Mouse (Mus musculus) midbrain, embryonic 16.5 days (tissue): ENCODE measurements around the gene Plxnd1. TPM values are rescaled to one million over a fixed set of nuclear protein-coding genes. Genes with fewer than 3 reads are reported as not detected.

Source experiments
- ATAC-seq: fragments of 200-750 bp; cut with Nextera tagmentation; 2 replicates; pipeline ENCODE4 v1.8.0; 2017; ENCODE audit warnings: moderate TSS enrichment
- H3K27ac ChIP-seq: fragments of 300-500 bp; sonication (generic); 2 replicates; pipeline ENCODE4 v1.5.1; 2014; ENCODE audit warnings: mild to moderate bottlenecking, low read length, mixed read lengths
- H3K27me3 ChIP-seq: fragments of 300-500 bp; sonication (generic); 2 replicates; pipeline ENCODE4 v1.6.1; 2014; ENCODE audit warnings: low read depth, low read length, mixed read lengths; ENCODE audit not compliant: control insufficient read depth, insufficient read depth
- H3K36me3 ChIP-seq: fragments of 300-500 bp; sonication (generic); 2 replicates; pipeline ENCODE4 v1.6.1; 2014; ENCODE audit warnings: mild to moderate bottlenecking, low read length, moderate library complexity, mixed read lengths; ENCODE audit not compliant: control insufficient read depth, insufficient read depth
- H3K4me1 ChIP-seq: fragments of 300-500 bp; sonication (generic); 2 replicates; pipeline ENCODE4 v1.6.1; 2014; ENCODE audit warnings: mild to moderate bottlenecking, low read length, mixed read lengths; ENCODE audit not compliant: control insufficient read depth, insufficient read depth
- H3K4me2 ChIP-seq: fragments of 300-500 bp; sonication (generic); 2 replicates; pipeline ENCODE4 v1.6.1; 2014; ENCODE audit warnings: mild to moderate bottlenecking, low read length, mixed read lengths
- H3K4me3 ChIP-seq: fragments of 300-500 bp; sonication (generic); 2 replicates; pipeline ENCODE4 v1.5.1; 2014; ENCODE audit warnings: low read depth, mild to moderate bottlenecking, low read length, moderate library complexity, mixed read lengths
- H3K9ac ChIP-seq: fragments of 300-500 bp; sonication (generic); 2 replicates; pipeline ENCODE4 v1.6.1; 2014; ENCODE audit warnings: low read depth, low read length, mixed read lengths
- H3K9me3 ChIP-seq: fragments of 300-500 bp; sonication (generic); replicated peaks from 2 replicates; pipeline ENCODE4 v1.6.1; 2014; ENCODE audit warnings: mild to moderate bottlenecking, low read length, mixed read lengths; ENCODE audit not compliant: control insufficient read depth, poor library complexity, severe bottlenecking
- WGBS: fragments of 180-500 bp; shearing (Covaris S2); extraction: QIAGEN DNeasy Blood & Tissue Kit; methylation state at CpG from one replicate; pipeline ENCODE4 v1.1.7; 2014; 5-methylcytosine and 5-hydroxymethylcytosine counted together
- polyA plus RNA-seq: library from polyadenylated mRNA; unstranded; fragments of >200 nt; fragmentation: Nextera tagmentation; extraction: Ambion mirVana; gene quantifications from 2 replicates; pipeline ENCODE4 v1.2.1, GENCODE M21; 2015

The Plxnd1 gene
- 7.5 and 7.7 TPM in 2 replicates for polyA plus RNA-seq

DNA sequence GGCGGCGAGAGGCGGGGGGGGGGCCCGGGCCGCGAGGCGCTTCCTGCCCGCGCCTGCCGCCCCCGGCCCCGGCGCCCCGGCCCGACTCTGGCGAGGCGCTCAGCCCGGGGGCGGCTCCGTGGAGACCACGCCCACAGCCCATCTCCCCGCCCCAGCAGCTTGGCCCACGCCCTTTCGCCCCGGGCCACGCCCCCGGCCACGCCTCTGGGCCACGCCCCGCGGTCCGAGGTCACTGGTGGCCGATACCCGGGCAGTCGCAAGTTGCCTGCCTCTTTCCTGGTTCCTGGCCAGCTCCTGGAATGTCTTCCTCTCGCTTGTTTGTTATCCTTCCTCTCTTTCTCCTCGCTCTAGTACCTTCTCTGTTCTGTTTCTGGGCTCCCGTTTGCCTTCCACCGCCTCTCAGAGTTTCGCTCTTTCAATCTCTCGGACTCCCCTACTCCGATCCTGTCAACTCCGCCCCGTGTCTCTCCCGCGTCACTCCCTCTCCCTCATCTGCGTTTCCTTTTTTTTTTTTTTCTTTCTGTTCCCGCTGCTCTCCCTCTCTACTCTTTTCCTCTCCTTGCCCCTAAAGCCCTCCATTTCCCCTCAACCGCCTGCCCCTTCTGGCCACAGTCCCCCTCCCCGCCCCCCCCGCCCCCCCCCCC is at the start of gene Plxnd1:
Plxnd1 (minus strand) TSS at position 129 of the 644 bp plus-strand sequence.
- H3K27ac ChIP-seq: no peak within 1 kb of the TSS; the same call in 1 of the 2 replicates
- H3K4me1 ChIP-seq: peaks cover 14% of the 10 kb centered on the region
- peak within 1 kb of the TSS; percentile 52 for H3K4me3 ChIP-seq
- WGBS: 0% methylated on average over 23 of the region's 51 CpGs
- H3K9me3 ChIP-seq: no peaks in the 10 kb centered on the region
- peaks cover 46% of the 10 kb centered on the region for H3K27me3 ChIP-seq
- H3K4me2 ChIP-seq: peak within 1 kb of the TSS; percentile 90
- H3K36me3 ChIP-seq: no peaks in the 10 kb centered on the region
- H3K9ac ChIP-seq: peak within 1 kb of the TSS; percentile 57
- ATAC-seq: peak; percentile 31

GRCm38 (mm10) chr6:116044039-116044438 is 49.2 kb upstream of the Plxnd1 start:
- Histone ChIP-seq H3K27me3 (no peaks in the 10 kb centered on the region), H3K9me3 (peaks cover 3% of the 10 kb centered on the region), H3K4me1 (peaks cover 8% of the 10 kb centered on the region), H3K36me3 (no peaks in the 10 kb centered on the region), H3K4me2 (no peak overlapping the region), H3K27ac (no peak overlapping the region; the same call in 1 of the 2 replicates), H3K9ac (no peak overlapping the region), H3K4me3 (no peak overlapping the region)
- WGBS: 47% methylated on average over 2 of the region's 2 CpGs
- ATAC-seq: no peak

- H3K27ac ChIP-seq: no peak overlapping the region
- H3K9me3 ChIP-seq: peaks cover 3% of the 10 kb centered on the region
- WGBS: 90% methylated on average over 2 of the region's 2 CpGs
- no peaks in the 10 kb centered on the region for H3K36me3 ChIP-seq
- no peak for ATAC-seq
- no peak overlapping the region for H3K4me3 ChIP-seq
- H3K4me2 ChIP-seq: no peak overlapping the region
- H3K27me3 ChIP-seq: no peaks in the 10 kb centered on the region
- H3K4me1 ChIP-seq: peaks cover 7% of the 10 kb centered on the region; the same call in 1 of the 2 replicates
- no peak overlapping the region for H3K9ac ChIP-seq
These were observed 43.4 kb upstream of the Plxnd1 start for GRCm38 (mm10) chr6:116038222-116038621.

DNA sequence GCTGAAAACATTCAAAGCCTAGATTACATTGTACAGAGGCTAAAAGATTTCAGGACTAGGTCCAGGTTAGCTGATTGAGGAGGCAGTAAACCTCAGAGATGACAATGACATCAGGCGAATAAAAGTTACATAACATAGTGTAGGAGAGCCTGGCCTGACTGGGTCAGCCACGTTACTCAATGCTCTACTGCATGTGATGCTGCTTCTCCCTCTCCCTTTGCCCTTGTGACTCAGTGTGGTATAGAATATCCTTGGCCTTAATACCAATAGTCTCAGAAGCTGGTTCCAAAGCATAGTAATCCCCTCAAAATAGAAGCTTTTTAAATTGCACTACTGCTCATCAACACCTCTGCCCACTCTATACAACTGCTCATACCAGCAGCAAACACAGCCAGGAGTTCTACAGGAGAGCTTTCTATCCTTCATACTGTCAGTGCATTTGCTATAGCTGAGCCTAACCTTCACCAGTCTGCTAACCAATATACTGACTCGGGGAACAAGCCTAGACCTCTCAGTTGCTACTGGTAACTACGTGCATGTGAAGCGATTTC is 42.6 kb upstream of the Plxnd1 start:
- H3K27ac ChIP-seq: no peak overlapping the region
- ATAC-seq: no peak
- H3K36me3 ChIP-seq: no peaks in the 10 kb centered on the region
- H3K27me3 ChIP-seq: no peaks in the 10 kb centered on the region
- 90% methylated on average over 5 of the region's 5 CpGs for WGBS
- peaks cover 7% of the 10 kb centered on the region; the same call in 1 of the 2 replicates for H3K4me1 ChIP-seq
- no peaks in the 10 kb centered on the region for H3K9me3 ChIP-seq
- no peak overlapping the region for H3K9ac ChIP-seq
- no peak overlapping the region for H3K4me2 ChIP-seq
- no peak overlapping the region for H3K4me3 ChIP-seq

- Histone ChIP-seq H3K27me3 (no peaks in the 10 kb centered on the region), H3K36me3 (no peaks in the 10 kb centered on the region), H3K4me2 (no peak overlapping the region), H3K4me1 (peaks cover 7% of the 10 kb centered on the region; the same call in 1 of the 2 replicates), H3K9ac (no peak overlapping the region), H3K4me3 (no peak overlapping the region), H3K9me3 (no peaks in the 10 kb centered on the region), H3K27ac (no peak overlapping the region)
- ATAC-seq: no peak
- 96% methylated on average over 2 of the region's 2 CpGs for WGBS
These were observed 41.8 kb upstream of the Plxnd1 start for GRCm38 (mm10) chr6:116036555-116036954.

- Histone ChIP-seq H3K9me3 (no peaks in the 10 kb centered on the region), H3K27me3 (no peaks in the 10 kb centered on the region), H3K4me1 (peaks cover 3% of the 10 kb centered on the region; the same call in 1 of the 2 replicates), H3K9ac (no peak overlapping the region), H3K27ac (no peak overlapping the region), H3K4me2 (no peak overlapping the region), H3K36me3 (no peaks in the 10 kb centered on the region), H3K4me3 (no peak overlapping the region)
- WGBS: 95% methylated on average over 5 of the region's 5 CpGs
- no peak for ATAC-seq
These were observed 36.2 kb upstream of the Plxnd1 start for GRCm38 (mm10) chr6:116031052-116031451.

DNA sequence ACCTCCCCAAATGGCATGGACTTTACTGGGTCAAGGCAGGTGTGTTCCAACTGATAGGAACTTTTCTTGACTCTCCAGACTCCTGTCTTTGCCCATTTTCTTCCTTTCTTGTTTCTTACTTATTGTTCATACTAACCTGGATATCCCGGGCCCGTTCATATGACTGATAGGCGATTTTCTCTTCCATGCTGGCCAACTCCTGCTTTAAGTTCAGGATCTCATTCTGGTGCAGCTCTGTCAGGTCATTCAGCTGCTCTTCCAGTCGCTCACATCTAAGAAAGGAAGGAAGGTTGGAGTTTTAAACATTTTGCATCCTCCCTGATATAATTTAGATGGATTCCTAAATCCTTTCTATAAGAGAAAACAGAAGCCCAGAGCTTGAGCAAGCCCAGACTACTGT is 29.9 kb upstream of the Plxnd1 start:
- no peaks in the 10 kb centered on the region for H3K4me1 ChIP-seq
- H3K27me3 ChIP-seq: no peaks in the 10 kb centered on the region
- no peak overlapping the region for H3K4me2 ChIP-seq
- no peak for ATAC-seq
- no peak overlapping the region for H3K9ac ChIP-seq
- WGBS: 91% methylated on average over 4 of the region's 4 CpGs
- H3K27ac ChIP-seq: no peak overlapping the region
- peaks cover 7% of the 10 kb centered on the region; the same call in 1 of the 2 replicates for H3K36me3 ChIP-seq
- H3K4me3 ChIP-seq: no peak overlapping the region
- peaks cover 9% of the 10 kb centered on the region for H3K9me3 ChIP-seq

DNA sequence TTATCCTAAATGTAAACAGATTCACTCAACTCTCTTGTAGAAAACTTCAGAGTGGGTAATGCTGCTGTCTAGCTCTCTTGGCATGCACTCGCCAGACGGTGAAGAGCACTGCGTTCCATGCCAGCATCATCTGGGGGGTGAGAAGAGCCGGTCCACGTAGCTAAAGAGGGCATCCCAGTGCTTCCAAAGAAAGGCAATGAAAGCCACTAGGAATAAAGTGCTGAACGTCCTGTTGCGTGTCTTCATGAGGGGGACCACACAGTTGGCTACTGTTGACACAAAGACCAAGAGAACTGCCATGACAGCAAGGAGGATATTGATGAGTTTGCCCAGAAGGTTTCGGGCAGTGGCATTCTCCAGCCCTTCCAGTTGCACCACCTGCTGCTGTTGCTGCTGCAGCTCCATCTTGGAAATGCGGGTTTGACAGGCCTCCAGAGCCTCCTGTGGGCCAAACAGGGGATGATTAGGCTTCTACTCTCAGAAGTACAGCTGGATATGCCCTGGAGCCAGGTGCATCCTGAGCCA is 27.2 kb upstream of the Plxnd1 start:
- Histone ChIP-seq H3K36me3 (peaks cover 7% of the 10 kb centered on the region; the same call in 1 of the 2 replicates), H3K9ac (no peak overlapping the region), H3K9me3 (peaks cover 9% of the 10 kb centered on the region), H3K4me2 (no peak overlapping the region), H3K4me3 (no peak overlapping the region), H3K27me3 (no peaks in the 10 kb centered on the region), H3K27ac (no peak overlapping the region), H3K4me1 (no peaks in the 10 kb centered on the region)
- 88% methylated on average over 9 of the region's 9 CpGs for WGBS
- no peak for ATAC-seq

DNA sequence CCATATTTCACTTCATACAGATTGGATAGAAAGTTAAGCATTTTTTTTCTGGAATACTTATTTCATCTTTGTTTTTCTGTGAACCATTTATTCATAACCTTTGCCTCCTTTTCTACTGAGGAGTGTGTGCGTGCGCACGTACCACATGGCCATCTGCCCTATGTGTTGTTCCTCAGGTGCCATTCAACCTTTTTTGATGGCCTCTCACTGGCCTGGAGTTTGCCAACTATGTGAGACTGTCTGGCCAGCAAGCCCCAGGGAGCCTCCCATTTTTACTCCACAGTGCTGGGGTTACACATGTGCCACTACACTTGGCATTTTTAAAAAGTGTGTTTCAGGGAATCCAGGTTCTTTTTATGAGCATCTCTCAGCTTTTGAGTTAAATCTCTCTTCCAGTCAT is 21.1 kb upstream of the Plxnd1 start:
- H3K4me3 ChIP-seq: no peak overlapping the region
- H3K27ac ChIP-seq: no peak overlapping the region
- no peak overlapping the region for H3K4me2 ChIP-seq
- 95% methylated on average over 3 of the region's 3 CpGs for WGBS
- no peaks in the 10 kb centered on the region for H3K27me3 ChIP-seq
- H3K4me1 ChIP-seq: no peaks in the 10 kb centered on the region
- H3K9me3 ChIP-seq: no peaks in the 10 kb centered on the region
- H3K36me3 ChIP-seq: no peaks in the 10 kb centered on the region
- no peak for ATAC-seq
- no peak overlapping the region for H3K9ac ChIP-seq
